Mouse (Mus musculus): ENCODE data around the gene Duxbl2.
"Not testable (repeated sequence)": the region's sequence is repeated elsewhere in the genome, so short reads cannot be mapped to it uniquely, and the experiment has no call there.

DNA sequence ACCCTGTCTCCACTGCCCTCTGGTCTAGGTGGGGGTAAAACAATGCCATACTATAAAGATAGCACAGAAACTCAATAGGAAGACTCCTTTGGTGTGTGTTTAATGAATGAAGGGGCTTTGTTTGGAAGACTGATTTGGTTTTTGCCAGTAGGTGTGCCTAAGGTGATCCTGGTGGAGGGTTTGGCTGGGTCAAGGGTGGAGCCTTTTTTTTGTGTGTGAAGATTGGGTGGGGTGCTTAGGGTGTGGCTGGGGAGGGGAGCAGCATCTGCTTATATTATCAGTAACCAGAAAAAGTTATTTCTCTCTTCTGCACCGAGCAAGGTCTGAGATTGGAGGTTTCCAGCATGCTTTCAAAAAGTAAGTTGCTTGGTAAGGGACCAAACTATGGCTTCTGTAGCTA, 36.2 kb upstream of the Duxbl2 start, which contains the start of gene Cphx3:
- TF ChIP-seq EP300 (IDR thresholded peaks at IDR 0.05; ENCODE audit: insufficient read depth, low read depth, low read length); POLR2A (IDR thresholded peaks at IDR 0.05; ENCODE audit: insufficient read depth, low read length); CTCF (IDR thresholded peaks at IDR 0.05; ENCODE audit: low read depth, low read length): not testable (repeated sequence)
